21 mouse cellular contexts compared by ENCODE assay signal in the genomic region with DNA sequence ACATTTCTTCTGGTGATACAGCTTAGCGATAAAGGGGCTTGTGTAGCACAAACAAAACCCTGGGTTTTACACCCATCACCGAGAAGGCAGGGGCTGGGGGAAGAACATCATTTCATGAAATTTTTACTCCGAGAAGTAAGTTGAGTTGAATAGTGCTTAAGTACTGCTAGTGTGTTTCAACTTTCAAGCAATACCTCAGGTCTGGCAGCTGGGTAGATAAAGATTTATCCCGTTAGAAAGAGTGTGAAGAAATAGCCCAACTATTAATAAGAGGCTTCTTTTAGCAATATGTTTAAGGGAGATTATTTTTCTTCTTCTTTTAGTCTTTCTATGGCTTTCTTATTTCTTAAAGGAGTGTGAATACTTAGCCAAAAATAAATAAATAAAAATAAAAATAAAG. TPM values are rescaled to one million over a fixed set of nuclear protein-coding genes. Genes with fewer than 3 reads are reported as not detected.
A peak's percentile ranks its signal among the peaks of the same experiment; 100 is the strongest.
DNase-seq lines count a peak whose midpoint lies in the region; ATAC-seq and TF ChIP-seq lines count a peak whose summit lies in the region.
"Had no signal": no experiment of that assay in that cellular context is flagged by ENCODE, and none has a peak within 500 bp of the region (broad histone marks: within the 10 kb centered on the region; RNA-seq: fewer than 3 reads in every experiment).

No protein-coding gene starts in this region.

- no peak for TF ChIP-seq POLR2A in MEL (IDR thresholded peaks at IDR 0.05; ENCODE audit: control insufficient read depth in 1 of 2, insufficient read depth in 1 of 2, low read depth in 1 of 2, low read length in 2 of 2, poor library complexity in 1 of 2)

- H3K27ac ChIP-seq in liver, embryonic 11.5 days (ENCODE audit: low read depth, low read length): peak overlapping the region; percentile 98
- H3K27ac ChIP-seq in MEL (ENCODE audit: control insufficient read depth, low read depth, low read length): peak overlapping the region; percentile 96
- peak overlapping the region; percentile 100 for H3K27ac ChIP-seq in liver, embryonic 15.5 days (replicated peaks)
- H3K27ac ChIP-seq: embryonic facial prominence, embryonic 13.5 days; gastrocnemius, adult 2 months; hindbrain, embryonic 12.5 days; kidney, embryonic 15.5 days; limb, embryonic 13.5 days; midbrain, embryonic 10.5 days had no signal

- ATAC-seq in erythroblast, adult 5-6 weeks (replicated peaks; ENCODE audit: low FRiP score, poor library complexity, severe bottlenecking): no peak
- ATAC-seq in liver, embryonic 11.5 days (replicated peaks; ENCODE audit: low FRiP score): no peak
- ATAC-seq in liver, embryonic 15.5 days (ENCODE audit: insufficient read depth): no peak
- no peak for ATAC-seq in inflammation-experienced regulatory T-cells, adult 6 months
- ATAC-seq: Patski had no signal

- H3K9me3 ChIP-seq in erythroblast, embryonic 14.5 days (ENCODE audit: control insufficient read depth, low read length): no peaks in the 10 kb centered on the region
- H3K9me3 ChIP-seq in liver, embryonic 11.5 days (ENCODE audit: control insufficient read depth, low read length): no peaks in the 10 kb centered on the region
- no peaks in the 10 kb centered on the region for H3K9me3 ChIP-seq in MEL (replicated peaks; ENCODE audit: insufficient read depth, low read length)
- H3K9me3 ChIP-seq in liver, embryonic 15.5 days (replicated peaks): no peaks in the 10 kb centered on the region
- H3K9me3 ChIP-seq: embryonic facial prominence, embryonic 13.5 days; hindbrain, embryonic 12.5 days; kidney, embryonic 15.5 days; limb, embryonic 13.5 days; midbrain, embryonic 10.5 days had no signal

- H3K79me2 ChIP-seq in MEL (ENCODE audit: control insufficient read depth, insufficient read depth, low read length, poor library complexity): no peaks in the 10 kb centered on the region; the same call in 1 of the 2 replicates

- H3K4me3 ChIP-seq in erythroblast, embryonic 14.5 days (replicated peaks): peak overlapping the region; percentile 59
- no peak overlapping the region for H3K4me3 ChIP-seq in liver, embryonic 11.5 days (ENCODE audit: low read depth, low read length)
- peak overlapping the region; percentile 27 to 48 for H3K4me3 ChIP-seq in MEL (ENCODE audit: control insufficient read depth in 1 of 2, insufficient read depth in 1 of 2, low read depth in 2 of 2, low read length in 2 of 2)
- H3K4me3 ChIP-seq in liver, embryonic 15.5 days (replicated peaks): no peak overlapping the region
- H3K4me3 ChIP-seq: embryonic facial prominence, embryonic 13.5 days; gastrocnemius, adult 2 months; hindbrain, embryonic 12.5 days; kidney, embryonic 15.5 days; limb, embryonic 13.5 days; midbrain, embryonic 10.5 days had no signal

- H3K36me3 ChIP-seq in erythroblast, embryonic 14.5 days (ENCODE audit: control insufficient read depth): peaks cover 43% of the 10 kb centered on the region
- H3K36me3 ChIP-seq in liver, embryonic 11.5 days (ENCODE audit: control insufficient read depth, insufficient read depth, low read length): no peaks in the 10 kb centered on the region
- peaks cover 0 to 44% of the 10 kb centered on the region in 2 experiments; a peak in 2 of 4 replicates for H3K36me3 ChIP-seq in MEL (ENCODE audit: control insufficient read depth in 1 of 2, insufficient read depth in 2 of 2, low read length in 2 of 2)
- H3K36me3 ChIP-seq in liver, embryonic 15.5 days (replicated peaks): no peaks in the 10 kb centered on the region
- H3K36me3 ChIP-seq: embryonic facial prominence, embryonic 13.5 days; hindbrain, embryonic 12.5 days; kidney, embryonic 15.5 days; limb, embryonic 13.5 days; midbrain, embryonic 10.5 days had no signal

- TF ChIP-seq CTCF in MEL (IDR thresholded peaks at IDR 0.05 in 2 of 3, conservative IDR thresholded peaks at IDR 0.05 in 1 of 3; ENCODE audit: control insufficient read depth in 1 of 3, insufficient read depth in 1 of 3, low read depth in 2 of 3, low read length in 3 of 3, poor library complexity in 1 of 3, severe bottlenecking in 1 of 3): no peak

- H3K4me1 ChIP-seq in erythroblast, embryonic 14.5 days (ENCODE audit: control insufficient read depth): peaks cover 95% of the 10 kb centered on the region
- H3K4me1 ChIP-seq in liver, embryonic 11.5 days (replicated peaks; ENCODE audit: control insufficient read depth, insufficient read depth, low read length): peaks cover 53% of the 10 kb centered on the region
- H3K4me1 ChIP-seq in MEL (ENCODE audit: control insufficient read depth in 1 of 2, insufficient read depth in 2 of 2, low read length in 2 of 2): peaks cover 28 to 53% of the 10 kb centered on the region in 2 experiments
- peaks cover 96% of the 10 kb centered on the region for H3K4me1 ChIP-seq in liver, embryonic 15.5 days (replicated peaks)
- H3K4me1 ChIP-seq: hindbrain, embryonic 12.5 days had no signal

- WGBS in liver, embryonic 11.5 days: 58% methylated on average over 4 of the region's 4 CpGs
- 36% methylated on average over 4 of the region's 4 CpGs for WGBS in liver, embryonic 15.5 days (ENCODE audit: insufficient replicate concordance)

- DNase-seq in liver, embryonic 11.5 days (ENCODE audit: low spot score): no peak
- DNase-seq in liver (no peak), MEL (ENCODE audit: low read depth, low spot score) (peak; percentile 61)
- no peak for DNase-seq in layer of hippocampus, postnatal 25 days (ENCODE audit: extremely low spot score in 1 of 2, low spot score in 1 of 2)
- DNase-seq: adrenal gland, adult 8-10 months; cerebellum, adult 11 months; cerebellum, postnatal 14 days; gastrocnemius, adult 2 months; lung, postnatal 10 days; right cerebral cortex, postnatal 25 days; thymus, postnatal 36 days had no signal

- H3K4me2 ChIP-seq in liver, embryonic 11.5 days: peak overlapping the region; percentile 51; the same call in 1 of the 2 replicates
- peak overlapping the region; percentile 69 for H3K4me2 ChIP-seq in liver, embryonic 15.5 days
- H3K4me2 ChIP-seq: embryonic facial prominence, embryonic 13.5 days; hindbrain, embryonic 12.5 days; kidney, embryonic 15.5 days; limb, embryonic 13.5 days had no signal

- TF ChIP-seq EP300 in MEL (IDR thresholded peaks at IDR 0.05; ENCODE audit: low read depth in 1 of 2, low read length in 2 of 2): peak in 1 of 2 experiments; percentile 65; a peak in 3 of 4 replicates

- peaks cover 17% of the 10 kb centered on the region for H3K27me3 ChIP-seq in erythroblast, embryonic 14.5 days (ENCODE audit: control insufficient read depth)
- H3K27me3 ChIP-seq in liver, embryonic 11.5 days (replicated peaks; ENCODE audit: control insufficient read depth, insufficient read depth, low read length): no peaks in the 10 kb centered on the region; the same call in 1 of the 2 replicates
- no peaks in the 10 kb centered on the region for H3K27me3 ChIP-seq in MEL (ENCODE audit: control insufficient read depth in 1 of 2, insufficient read depth in 2 of 2, low read length in 2 of 2)
- H3K27me3 ChIP-seq in liver, embryonic 15.5 days: peaks cover 3% of the 10 kb centered on the region; the same call in 1 of the 2 replicates
- H3K27me3 ChIP-seq: embryonic facial prominence, embryonic 13.5 days; hindbrain, embryonic 12.5 days; kidney, embryonic 15.5 days; Patski had no signal

- H3K9ac ChIP-seq in liver, embryonic 11.5 days (ENCODE audit: low read depth, low read length): no peak overlapping the region
- peak overlapping the region; percentile 66 for H3K9ac ChIP-seq in MEL (ENCODE audit: control insufficient read depth, low read depth, low read length, poor library complexity, severe bottlenecking)
- peak overlapping the region; percentile 64 for H3K9ac ChIP-seq in liver, embryonic 15.5 days
- H3K9ac ChIP-seq: embryonic facial prominence, embryonic 13.5 days; hindbrain, embryonic 12.5 days; kidney, embryonic 15.5 days; limb, embryonic 13.5 days had no signal

- TF ChIP-seq RAD21 in MEL (IDR thresholded peaks at IDR 0.05; ENCODE audit: low read depth, low read length): no peak

TF ChIP-seq in MEL, 35 proteins besides CTCF, POLR2A, EP300 and RAD21 (continues in another document):
- no peak for TF ChIP-seq ZNF384 (IDR thresholded peaks at IDR 0.05; ENCODE audit: low read depth, low read length)
- TF ChIP-seq CHD1 (IDR thresholded peaks at IDR 0.05; ENCODE audit: low read depth, low read length): peak; percentile 34; the same call in 1 of the 2 replicates
- TF ChIP-seq ETS1 (IDR thresholded peaks at IDR 0.05; ENCODE audit: low read depth, low read length): peak; percentile 61
- TF ChIP-seq NELFE (IDR thresholded peaks at IDR 0.05; ENCODE audit: low read depth, low read length): no peak
- TF ChIP-seq GATA1 (IDR thresholded peaks at IDR 0.05; ENCODE audit: low read depth, low read length): peak; percentile 60
- no peak for TF ChIP-seq KAT2A (conservative IDR thresholded peaks at IDR 0.05; ENCODE audit: low read depth, low read length)
- peak; percentile 80 for TF ChIP-seq TCF12 (IDR thresholded peaks at IDR 0.05; ENCODE audit: low read depth, low read length)
- peak; percentile 43; the same call in 1 of the 2 replicates for TF ChIP-seq RCOR1 (IDR thresholded peaks at IDR 0.05; ENCODE audit: low read depth, low read length)

RNA-seq across cellular contexts. Expression of a gene that starts 47.5 kb away (rescaled TPM):
- polyA plus RNA-seq in erythroblast, embryonic 14.5 days (2012): 16.6 and 18.6 TPM in 2 replicates
- total RNA-seq in erythroblast, adult 5-6 weeks (2015; ENCODE audit: low replicate concordance): 127 and 168 TPM in 2 replicates
- 72.9 and 90.6 TPM in 2 replicates for total RNA-seq in erythroblast, adult 5-6 weeks (2017; ENCODE audit: low replicate concordance)
- 21.4 and 27.4 TPM in 2 replicates for polyA plus RNA-seq in liver, embryonic 11.5 days (2014; fragmentation: Nextera tagmentation; extraction: Ambion mirVana)
- total RNA-seq in MEL (2012; rRNA removed): 3.9 and 4.3 TPM in 2 replicates
- polyA plus RNA-seq in MEL (2012; ENCODE audit: insufficient read depth in 1 of 2, insufficient read length in 2 of 2, low read depth in 1 of 2, low replicate concordance in 2 of 2, missing spikeins in 1 of 2): 10 to 100 TPM; 14.1 to 85.1 TPM
- polyA plus RNA-seq in liver, embryonic 15.5 days (2015; fragmentation: Nextera tagmentation; extraction: Ambion mirVana): 18.0 and 23.4 TPM in 2 replicates
- total RNA-seq in layer of hippocampus, postnatal 25 days (2021): 10 to 100 TPM; 50.2 to 66.2 TPM
- polyA plus RNA-seq in inflammation-experienced regulatory T-cells, adult 6 months (2017; shearing (Covaris generic)): 10 to 100 TPM; 10.2 to 17.9 (median 17.6) TPM

RNA-seq across cellular contexts. Expression of a gene that starts 48.2 kb away (rescaled TPM):
- polyA plus RNA-seq in erythroblast, embryonic 14.5 days (2012): 0.18 and 0.19 TPM in 2 replicates
- 55.9 and 63.7 TPM in 2 replicates for total RNA-seq in erythroblast, adult 5-6 weeks (2015; ENCODE audit: low replicate concordance)
- 83.5 and 85.7 TPM in 2 replicates for total RNA-seq in erythroblast, adult 5-6 weeks (2017; ENCODE audit: low replicate concordance)
- polyA plus RNA-seq in liver, embryonic 11.5 days (2014; fragmentation: Nextera tagmentation; extraction: Ambion mirVana): 11.5 and 12.0 TPM in 2 replicates
- total RNA-seq in MEL (2012; rRNA removed): 0.54 and 0.65 TPM in 2 replicates
- 1 to 10 TPM in 1 of 2 experiments, not detected in 1; 2.7 TPM for polyA plus RNA-seq in MEL (2012; ENCODE audit: insufficient read depth in 1 of 2, insufficient read length in 2 of 2, low read depth in 1 of 2, low replicate concordance in 2 of 2, missing spikeins in 1 of 2)
- polyA plus RNA-seq in liver, embryonic 15.5 days (2015; fragmentation: Nextera tagmentation; extraction: Ambion mirVana): 9.0 and 10.4 TPM in 2 replicates
- 1 to 10 TPM; 2.9 to 3.4 TPM for total RNA-seq in layer of hippocampus, postnatal 25 days (2021)
- polyA plus RNA-seq in inflammation-experienced regulatory T-cells, adult 6 months (2017; shearing (Covaris generic)): under 1 TPM; 0.21 to 0.37 (median 0.25) TPM

Comparison
In these comparisons a context has a peak if more than half of its experiments do, and no peak if none do; other contexts are left out.
1. H3K4me3 ChIP-seq: peak in erythroblast, embryonic 14.5 days (single experiment) and MEL (2 of 2); none in liver, embryonic 11.5 days (single experiment) and liver, embryonic 15.5 days (single experiment).
2. Peak in every context shown above with its lines, with median percentiles within 50 percentile points of each other: H3K27ac ChIP-seq.